Mouse (Mus musculus): ENCODE data around the gene Ptprc. TPM values are rescaled to one million over a fixed set of nuclear protein-coding genes. Genes with fewer than 3 reads are reported as not detected.

The Ptprc gene
- 37.0 and 38.1 TPM in 2 replicates for polyA plus RNA-seq (2012; rRNA removed)

DNA sequence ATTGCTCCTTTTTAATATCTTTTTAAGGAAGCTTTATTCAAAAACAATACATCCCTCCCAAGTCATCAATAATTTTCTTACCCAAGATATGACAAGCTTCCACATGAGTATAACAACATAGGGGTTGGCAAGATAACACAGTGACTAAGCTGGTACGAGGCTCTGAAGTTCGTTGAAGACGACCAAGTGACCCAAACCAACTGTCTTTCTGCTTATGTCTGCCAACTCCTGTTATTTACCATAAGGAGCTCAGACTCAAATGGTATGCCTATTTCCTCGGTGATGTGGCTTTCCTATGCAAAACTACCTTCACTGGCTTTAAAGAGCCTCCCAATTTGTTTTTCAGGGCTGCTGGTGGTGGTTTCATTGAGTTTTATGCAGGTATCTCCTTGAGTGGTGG lies at the start of gene Ptprc:
Gene Ptprc (minus strand): TSS at position 215 of the 400 bp plus-strand sequence.
- no peak for DNase-seq
- H3K4me3 ChIP-seq (replicated peaks; ENCODE audit: extremely low read depth, low read depth, low read length), result peak within 1 kb of the TSS; percentile 57
- 54% methylated on average over 4 of the region's 4 CpGs for WGBS
- TF ChIP-seq CTCF (IDR thresholded peaks at IDR 0.05; ENCODE audit: insufficient read depth, low read length), result no peak
- TF ChIP-seq POLR2A (IDR thresholded peaks at IDR 0.05; ENCODE audit: borderline replicate concordance, extremely low read depth, low read depth, low read length), result no peak
- H3K4me1 ChIP-seq (ENCODE audit: control insufficient read depth, insufficient read depth, low read length), result no peaks in the 10 kb centered on the region

DNA sequence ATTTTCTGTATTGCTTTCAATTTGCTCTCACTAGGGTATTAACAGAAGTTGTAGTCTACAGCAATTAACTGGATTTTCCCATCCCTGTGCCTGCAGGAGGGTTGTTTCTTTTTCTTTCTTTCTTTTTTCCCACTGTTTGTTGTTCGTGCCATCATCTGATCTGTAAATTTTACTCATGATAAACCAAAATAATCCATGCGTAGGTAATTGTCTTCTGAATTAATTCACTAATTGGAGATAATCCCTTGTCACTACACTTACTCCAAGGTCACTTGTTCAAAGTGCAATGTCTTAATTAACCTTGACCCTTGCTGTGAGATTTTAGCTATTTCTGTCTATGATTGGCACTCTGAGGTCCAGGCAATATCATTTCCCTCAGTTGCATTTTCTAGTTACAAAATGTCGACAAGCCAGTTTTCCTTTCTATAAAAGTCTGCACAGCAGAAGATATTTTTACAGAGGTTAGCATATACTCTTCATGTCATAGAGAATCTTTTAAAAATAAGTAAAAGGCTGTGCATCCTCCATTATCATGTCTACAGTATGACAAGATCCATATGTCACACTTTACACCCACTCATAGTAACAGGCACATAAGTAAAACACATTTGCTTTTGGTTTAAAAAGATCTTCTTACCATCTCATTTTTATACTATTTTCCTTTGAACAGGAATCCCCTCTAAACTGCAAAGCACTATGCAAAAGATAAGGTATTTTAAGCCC lies 39.4 kb upstream of the Ptprc start:
- no peak overlapping the region for H3K4me3 ChIP-seq (replicated peaks; ENCODE audit: extremely low read depth, low read depth, low read length)
- 84% methylated on average over 3 of the region's 3 CpGs for WGBS
- no peaks in the 10 kb centered on the region for H3K4me1 ChIP-seq (ENCODE audit: control insufficient read depth, insufficient read depth, low read length)
- TF ChIP-seq POLR2A (IDR thresholded peaks at IDR 0.05; ENCODE audit: borderline replicate concordance, extremely low read depth, low read depth, low read length) (no peak), CTCF (IDR thresholded peaks at IDR 0.05; ENCODE audit: insufficient read depth, low read length) (no peak)
- no peak for DNase-seq

- TF ChIP-seq CTCF (IDR thresholded peaks at IDR 0.05; ENCODE audit: insufficient read depth, low read length) (no peak), POLR2A (IDR thresholded peaks at IDR 0.05; ENCODE audit: borderline replicate concordance, extremely low read depth, low read depth, low read length) (no peak)
- WGBS, result 65% methylated on average over 3 of the region's 3 CpGs
- no peaks in the 10 kb centered on the region for H3K4me1 ChIP-seq (ENCODE audit: control insufficient read depth, insufficient read depth, low read length)
- no peak overlapping the region for H3K4me3 ChIP-seq (replicated peaks; ENCODE audit: extremely low read depth, low read depth, low read length)
- no peak for DNase-seq
Observed at GRCm38 (mm10) chr1:138210387-138211024, 35.0 kb upstream of the Ptprc start.

DNA sequence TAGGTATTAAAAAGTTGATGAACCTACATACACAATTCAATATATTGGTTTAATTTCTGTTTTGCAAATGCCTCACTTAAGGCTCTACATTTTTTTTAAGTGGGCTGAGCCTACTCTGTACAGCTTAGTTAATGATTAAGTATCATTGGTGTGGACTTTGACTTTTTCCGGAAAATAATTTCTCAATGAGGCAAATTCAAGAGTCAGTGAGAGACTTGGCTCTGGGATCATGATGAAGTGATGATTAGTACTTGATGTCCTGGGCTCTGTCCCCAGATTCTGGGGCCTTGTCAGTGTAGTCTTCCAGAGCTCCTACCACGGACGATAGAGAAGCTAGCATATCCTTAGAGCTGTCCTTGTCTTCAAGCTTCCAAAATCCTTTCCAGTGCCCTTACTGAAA lies 34.2 kb upstream of the Ptprc start:
- Histone ChIP-seq H3K4me3 (replicated peaks; ENCODE audit: extremely low read depth, low read depth, low read length) (no peak overlapping the region), H3K4me1 (ENCODE audit: control insufficient read depth, insufficient read depth, low read length) (no peaks in the 10 kb centered on the region)
- DNase-seq, result no peak
- no peak for TF ChIP-seq POLR2A (IDR thresholded peaks at IDR 0.05; ENCODE audit: borderline replicate concordance, extremely low read depth, low read depth, low read length)
- TF ChIP-seq CTCF (IDR thresholded peaks at IDR 0.05; ENCODE audit: insufficient read depth, low read length), result no peak
- WGBS, result 66% methylated on average over 3 of the region's 3 CpGs

DNA sequence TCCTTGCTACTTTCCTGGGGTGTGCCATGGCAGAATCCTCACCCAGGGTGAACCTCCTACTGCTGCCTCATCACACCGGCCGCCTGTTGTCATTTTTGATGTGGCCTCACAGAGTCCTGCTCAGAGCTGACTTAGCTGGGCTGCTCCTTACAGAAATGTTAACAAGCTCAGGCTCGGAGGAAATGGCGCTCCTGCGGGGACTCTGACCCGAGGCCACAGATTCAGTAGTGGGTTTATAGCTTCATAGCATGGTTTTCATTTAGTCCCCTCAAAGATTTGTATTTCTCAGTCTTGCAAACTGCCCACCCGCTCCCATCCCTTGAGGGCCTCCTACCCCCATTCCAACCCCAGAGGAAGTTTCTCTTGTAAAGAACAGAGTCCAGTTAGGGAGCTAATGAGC lies 30.5 kb upstream of the Ptprc start:
- Histone ChIP-seq H3K4me3 (replicated peaks; ENCODE audit: extremely low read depth, low read depth, low read length) (no peak overlapping the region), H3K4me1 (ENCODE audit: control insufficient read depth, insufficient read depth, low read length) (no peaks in the 10 kb centered on the region)
- 81% methylated on average over 7 of the region's 7 CpGs for WGBS
- no peak for DNase-seq
- TF ChIP-seq CTCF (IDR thresholded peaks at IDR 0.05; ENCODE audit: insufficient read depth, low read length) (no peak), POLR2A (IDR thresholded peaks at IDR 0.05; ENCODE audit: borderline replicate concordance, extremely low read depth, low read depth, low read length) (no peak)

- 62% methylated on average over 8 of the region's 8 CpGs for WGBS
- peak; percentile 14 for DNase-seq
- no peaks in the 10 kb centered on the region; the same call in 1 of the 2 replicates for H3K4me1 ChIP-seq (ENCODE audit: control insufficient read depth, insufficient read depth, low read length)
- H3K4me3 ChIP-seq (replicated peaks; ENCODE audit: extremely low read depth, low read depth, low read length), result no peak overlapping the region
- TF ChIP-seq CTCF (IDR thresholded peaks at IDR 0.05; ENCODE audit: insufficient read depth, low read length) (no peak), POLR2A (IDR thresholded peaks at IDR 0.05; ENCODE audit: borderline replicate concordance, extremely low read depth, low read depth, low read length) (no peak)
Observed at GRCm38 (mm10) chr1:138191689-138192508, 16.4 kb upstream of the Ptprc start.

DNA sequence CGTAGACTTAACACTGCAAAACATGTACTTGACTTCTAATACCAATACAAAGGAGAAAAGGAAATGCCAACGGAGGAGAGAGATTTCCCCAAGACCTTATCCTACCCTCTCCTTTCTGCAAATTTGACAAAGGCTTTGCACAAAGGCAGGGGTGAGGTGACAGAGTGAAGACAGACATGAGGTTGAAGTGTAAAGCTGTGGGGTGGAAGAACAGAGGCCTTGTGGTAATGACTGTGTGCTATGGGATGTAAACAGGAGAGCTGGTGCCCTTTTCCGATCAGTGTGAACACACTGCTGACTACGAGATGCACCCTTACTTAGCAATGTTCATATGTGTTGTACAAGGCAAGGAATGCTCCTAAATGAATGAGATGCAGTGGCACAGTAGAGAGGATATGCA lies 12.6 kb upstream of the Ptprc start:
- no peak overlapping the region for H3K4me3 ChIP-seq (replicated peaks; ENCODE audit: extremely low read depth, low read depth, low read length)
- no peak for DNase-seq
- H3K4me1 ChIP-seq (ENCODE audit: control insufficient read depth, insufficient read depth, low read length), result no peaks in the 10 kb centered on the region; the same call in 1 of the 2 replicates
- TF ChIP-seq POLR2A (IDR thresholded peaks at IDR 0.05; ENCODE audit: borderline replicate concordance, extremely low read depth, low read depth, low read length), result no peak
- no peak for TF ChIP-seq CTCF (IDR thresholded peaks at IDR 0.05; ENCODE audit: insufficient read depth, low read length)
- WGBS, result 80% methylated on average over 4 of the region's 4 CpGs

- no peak for DNase-seq
- no peak for TF ChIP-seq CTCF (IDR thresholded peaks at IDR 0.05; ENCODE audit: insufficient read depth, low read length)
- TF ChIP-seq POLR2A (IDR thresholded peaks at IDR 0.05; ENCODE audit: borderline replicate concordance, extremely low read depth, low read depth, low read length), result no peak
- Histone ChIP-seq H3K4me3 (replicated peaks; ENCODE audit: extremely low read depth, low read depth, low read length) (no peak overlapping the region), H3K4me1 (ENCODE audit: control insufficient read depth, insufficient read depth, low read length) (no peaks in the 10 kb centered on the region; the same call in 1 of the 2 replicates)
- WGBS, result 42% methylated on average over 4 of the region's 4 CpGs
Observed at GRCm38 (mm10) chr1:138185904-138186303, 10.4 kb upstream of the Ptprc start.

GRCm38 (mm10) chr1:138180081-138180480 lies 4.6 kb upstream of the Ptprc start:
- TF ChIP-seq POLR2A (IDR thresholded peaks at IDR 0.05; ENCODE audit: borderline replicate concordance, extremely low read depth, low read depth, low read length) (no peak), CTCF (IDR thresholded peaks at IDR 0.05; ENCODE audit: insufficient read depth, low read length) (no peak)
- DNase-seq, result no peak
- Histone ChIP-seq H3K4me1 (ENCODE audit: control insufficient read depth, insufficient read depth, low read length) (no peaks in the 10 kb centered on the region), H3K4me3 (replicated peaks; ENCODE audit: extremely low read depth, low read depth, low read length) (no peak overlapping the region)

Data from lung, adult 2 months (tissue).